Mouse (Mus musculus) liver, adult 2 months (tissue): ENCODE results near the gene Layn. TPM values are rescaled to one million over a fixed set of nuclear protein-coding genes. Genes with fewer than 3 reads are reported as not detected.

ENCODE experiments used
- DNase-seq: peaks from one replicate; pipeline ENCODE4 v3.0.0-alpha.2; 2011; ENCODE audit warnings: low read depth, low spot score; ENCODE audit errors: extremely low read depth
- H3K27ac ChIP-seq: fragments of 200-500 bp; replicated peaks from 2 replicates; pipeline ENCODE4 v1.5.1; 2012; ENCODE audit warnings: low read depth, mild to moderate bottlenecking, control low read depth, inconsistent platforms, low read length; ENCODE audit not compliant: insufficient read depth
- H3K27me3 ChIP-seq: fragments of 200-500 bp; 2 replicates; pipeline ENCODE4 v1.6.1; 2012; ENCODE audit warnings: mild to moderate bottlenecking, moderate library complexity, low read length, inconsistent platforms; ENCODE audit not compliant: control insufficient read depth, insufficient read depth
- H3K36me3 ChIP-seq: fragments of 200-500 bp; 2 replicates; pipeline ENCODE4 v1.6.1; 2012; ENCODE audit warnings: low read length, inconsistent platforms; ENCODE audit not compliant: control insufficient read depth, insufficient read depth
- H3K4me1 ChIP-seq: fragments of 200-500 bp; 2 replicates; pipeline ENCODE4 v1.6.1; 2011; ENCODE audit warnings: low read length; ENCODE audit not compliant: control insufficient read depth, insufficient read depth
- H3K4me3 ChIP-seq: fragments of 200-500 bp; 2 replicates; pipeline ENCODE4 v1.5.1; 2011; ENCODE audit warnings: low read depth, mild to moderate bottlenecking, control low read depth, low read length, moderate library complexity; ENCODE audit not compliant: insufficient read depth
- H3K79me2 ChIP-seq: fragments of 200-500 bp; 2 replicates; pipeline ENCODE4 v1.6.1; 2012; ENCODE audit warnings: inconsistent platforms, mild to moderate bottlenecking, low read length, moderate library complexity; ENCODE audit not compliant: control insufficient read depth, insufficient read depth
- H3K9ac ChIP-seq: fragments of 200-500 bp; 2 replicates; pipeline ENCODE4 v1.6.1; 2012; ENCODE audit warnings: low read depth, mild to moderate bottlenecking, control low read depth, inconsistent platforms, low read length
- CTCF ChIP-seq: fragments of 200-500 bp; IDR thresholded peaks from 2 replicates; pipeline ENCODE4 v1.5.1; 2011; ENCODE audit warnings: low read depth, low read length, control low read depth
- POLR2A ChIP-seq: fragments of 200-500 bp; IDR thresholded peaks from 2 replicates; pipeline ENCODE4 v1.6.1; 2011; ENCODE audit warnings: low read length, control low read depth; ENCODE audit not compliant: insufficient read depth; ENCODE audit errors: extremely low read depth
- WGBS: fragments of 180-500 bp; shearing (Covaris S2); methylation state at CpG from one replicate; pipeline ENCODE4 v1.1.7; 2018; 5-methylcytosine and 5-hydroxymethylcytosine counted together
- polyA plus RNA-seq: library from polyadenylated mRNA; depleted of rRNA; stranded (reverse); fragments of >200 nt; gene quantifications from 2 replicates; pipeline ENCODE4 v1.2.3, GENCODE M21; 2012
- total RNA-seq: library from RNA; depleted of rRNA; stranded (reverse); fragments of >200 nt; gene quantifications from 2 replicates; pipeline ENCODE4 v1.2.3, GENCODE M21; 2014

Gene Layn
- total and polyA plus RNA-seq, 2 experiments: 0.55 to 1.4 TPM

DNA sequence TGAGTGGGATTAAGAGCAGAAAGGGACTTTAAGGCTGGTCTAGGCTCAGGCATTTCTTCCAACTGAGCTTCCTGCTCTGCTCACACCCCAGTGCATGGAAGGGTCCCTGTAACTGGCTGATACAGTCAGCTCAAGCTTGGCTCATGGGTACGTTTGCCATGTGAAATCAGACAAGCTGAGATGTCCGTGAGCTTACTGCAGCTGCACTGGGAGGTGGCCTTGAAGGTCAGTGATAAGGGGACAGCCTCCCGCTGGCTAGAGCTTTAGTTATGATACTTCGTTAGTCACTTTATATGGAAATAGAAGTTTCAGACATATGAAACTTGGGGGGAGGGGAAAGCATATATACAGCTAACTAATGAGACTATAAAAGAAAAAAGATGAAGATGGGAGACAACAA is 6.1 kb downstream of the Layn start:
- no peaks in the 10 kb centered on the region for H3K4me1 ChIP-seq
- H3K27ac ChIP-seq: no peak overlapping the region
- H3K9ac ChIP-seq: no peak overlapping the region
- 63% methylated on average over 4 of the region's 4 CpGs for WGBS
- no peak for DNase-seq
- no peaks in the 10 kb centered on the region for H3K36me3 ChIP-seq
- no peak overlapping the region for H3K4me3 ChIP-seq
- no peaks in the 10 kb centered on the region for H3K79me2 ChIP-seq
- TF ChIP-seq POLR2A: no peak
- no peak for TF ChIP-seq CTCF
- no peaks in the 10 kb centered on the region for H3K27me3 ChIP-seq

GRCm38 (mm10) chr9:51068202-51068601 is 8.7 kb downstream of the Layn start:
- TF ChIP-seq POLR2A (no peak), CTCF (no peak)

GRCm38 (mm10) chr9:51060601-51061000 is 16.3 kb downstream of the Layn start, which contains the start of gene Btg4:
Btg4 (plus strand) TSS chr9:51060901.
- TF ChIP-seq CTCF (no peak), POLR2A (no peak)
- no peak within 1 kb of the TSS for H3K9ac ChIP-seq
- no peaks in the 10 kb centered on the region for H3K4me1 ChIP-seq
- DNase-seq: no peak
- no peaks in the 10 kb centered on the region for H3K27me3 ChIP-seq
- H3K27ac ChIP-seq: no peak within 1 kb of the TSS
- H3K36me3 ChIP-seq: no peaks in the 10 kb centered on the region
- H3K79me2 ChIP-seq: no peaks in the 10 kb centered on the region
- H3K4me3 ChIP-seq: no peak within 1 kb of the TSS
- 83% methylated on average over 2 of the region's 2 CpGs for WGBS

More at GRCm38 (mm10) chr9:51068202-51068601, 8.7 kb downstream of the Layn start:
- Histone ChIP-seq H3K4me3 (no peak overlapping the region), H3K36me3 (no peaks in the 10 kb centered on the region), H3K27me3 (no peaks in the 10 kb centered on the region), H3K9ac (no peak overlapping the region), H3K79me2 (no peaks in the 10 kb centered on the region), H3K27ac (no peak overlapping the region), H3K4me1 (no peaks in the 10 kb centered on the region)
- DNase-seq: no peak
- WGBS: 81% methylated on average over 3 of the region's 3 CpGs

DNA sequence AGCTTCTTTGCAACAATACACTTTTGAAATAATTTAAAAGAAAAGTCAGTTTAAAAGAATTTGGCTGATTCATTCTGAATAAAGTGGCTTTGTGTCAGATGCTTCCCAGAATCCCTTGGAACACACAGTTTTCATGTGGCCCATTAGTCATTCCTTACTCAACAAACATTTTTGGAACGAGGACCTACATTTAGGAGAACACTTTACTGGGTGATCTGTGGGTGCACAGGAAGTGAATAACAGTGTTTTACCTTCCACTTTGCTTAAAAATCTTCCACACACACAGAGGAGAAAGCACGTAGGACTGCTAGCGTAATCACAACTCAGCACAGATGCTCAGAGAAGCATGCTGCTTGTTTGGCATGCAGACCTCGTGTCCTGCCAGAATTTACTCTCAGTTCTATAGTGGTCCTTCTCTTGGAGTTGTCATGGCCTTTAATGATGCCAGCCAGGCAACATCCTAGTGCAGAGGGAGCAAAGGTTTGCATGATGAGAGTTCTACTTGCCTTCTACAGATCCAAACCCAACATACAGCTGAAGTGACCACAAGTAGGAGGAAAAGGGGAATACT is 17.9 kb downstream of the Layn start:
- Histone ChIP-seq H3K9ac (no peak overlapping the region), H3K79me2 (no peaks in the 10 kb centered on the region), H3K27me3 (no peaks in the 10 kb centered on the region), H3K36me3 (no peaks in the 10 kb centered on the region), H3K27ac (no peak overlapping the region), H3K4me1 (no peaks in the 10 kb centered on the region), H3K4me3 (no peak overlapping the region)
- no peak for DNase-seq
- 68% methylated on average over 4 of the region's 4 CpGs for WGBS
- TF ChIP-seq CTCF: no peak
- TF ChIP-seq POLR2A: no peak

- Histone ChIP-seq H3K4me3 (no peak overlapping the region), H3K4me1 (no peaks in the 10 kb centered on the region), H3K79me2 (no peaks in the 10 kb centered on the region), H3K9ac (no peak overlapping the region), H3K27ac (0 out of 2 replicates have a peak overlapping the region, but pooled peaks have one; percentile 16), H3K36me3 (no peaks in the 10 kb centered on the region), H3K27me3 (no peaks in the 10 kb centered on the region)
- TF ChIP-seq POLR2A: no peak
- no peak for TF ChIP-seq CTCF
- WGBS: 65% methylated on average over 3 of the region's 3 CpGs
- no peak for DNase-seq
Measured at GRCm38 (mm10) chr9:51056360-51057324, 20.3 kb downstream of the Layn start.

- TF ChIP-seq POLR2A (no peak), CTCF (no peak)
- Histone ChIP-seq H3K79me2 (no peaks in the 10 kb centered on the region), H3K27me3 (no peaks in the 10 kb centered on the region), H3K36me3 (no peaks in the 10 kb centered on the region), H3K4me1 (no peaks in the 10 kb centered on the region), H3K27ac (no peak overlapping the region), H3K9ac (no peak overlapping the region), H3K4me3 (no peak overlapping the region)
- WGBS: 52% methylated on average over 3 of the region's 3 CpGs
- DNase-seq: no peak
Measured at GRCm38 (mm10) chr9:51052180-51052579, 24.7 kb downstream of the Layn start.
